Mouse (Mus musculus): ENCODE measurements around the gene Dhx38.

The Dhx38 gene

DNA sequence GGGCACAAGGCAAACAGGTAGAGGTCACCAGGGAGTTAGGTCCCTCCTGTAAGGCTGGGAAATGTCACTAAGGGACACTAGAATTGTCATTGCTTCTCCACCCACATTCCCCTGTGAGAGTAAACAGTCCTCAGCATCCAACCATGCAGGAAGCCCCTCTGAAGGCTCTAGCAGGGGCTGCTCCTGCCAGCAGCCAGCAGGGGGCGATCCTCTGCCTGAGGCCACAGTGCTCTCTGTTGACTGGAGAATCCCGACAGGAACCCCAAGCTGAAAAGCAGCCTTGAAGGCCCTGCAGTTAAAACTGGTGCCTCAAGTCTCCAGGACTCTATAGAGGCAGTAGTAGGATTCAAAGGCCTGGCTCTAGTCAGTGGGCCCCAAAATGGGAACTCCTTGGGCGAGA lies 14.0 kb downstream of the Dhx38 start:
- no peak for DNase-seq (ENCODE audit: low spot score in 2 of 2)

DNA sequence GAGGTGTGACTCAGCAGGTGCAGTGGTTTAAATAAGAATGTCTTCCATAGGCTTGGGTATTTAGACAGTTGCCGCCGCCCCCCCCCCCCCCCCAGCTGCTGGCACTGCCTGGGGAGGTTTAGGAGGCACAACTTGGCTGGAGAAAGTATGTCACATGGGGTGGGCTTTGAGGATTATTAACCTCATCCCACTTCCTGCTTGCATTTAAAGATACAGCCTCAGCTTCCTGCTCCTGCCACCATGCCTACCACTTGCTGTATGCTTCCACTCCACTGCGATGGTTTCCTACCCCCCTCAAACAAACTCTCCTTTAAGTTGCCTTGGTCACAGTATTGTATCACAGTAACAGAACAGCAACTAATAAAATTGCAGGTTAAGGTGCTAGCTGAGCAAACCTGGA lies 21.6 kb downstream of the Dhx38 start:
- no peak for DNase-seq (ENCODE audit: low spot score in 2 of 2)

DNA sequence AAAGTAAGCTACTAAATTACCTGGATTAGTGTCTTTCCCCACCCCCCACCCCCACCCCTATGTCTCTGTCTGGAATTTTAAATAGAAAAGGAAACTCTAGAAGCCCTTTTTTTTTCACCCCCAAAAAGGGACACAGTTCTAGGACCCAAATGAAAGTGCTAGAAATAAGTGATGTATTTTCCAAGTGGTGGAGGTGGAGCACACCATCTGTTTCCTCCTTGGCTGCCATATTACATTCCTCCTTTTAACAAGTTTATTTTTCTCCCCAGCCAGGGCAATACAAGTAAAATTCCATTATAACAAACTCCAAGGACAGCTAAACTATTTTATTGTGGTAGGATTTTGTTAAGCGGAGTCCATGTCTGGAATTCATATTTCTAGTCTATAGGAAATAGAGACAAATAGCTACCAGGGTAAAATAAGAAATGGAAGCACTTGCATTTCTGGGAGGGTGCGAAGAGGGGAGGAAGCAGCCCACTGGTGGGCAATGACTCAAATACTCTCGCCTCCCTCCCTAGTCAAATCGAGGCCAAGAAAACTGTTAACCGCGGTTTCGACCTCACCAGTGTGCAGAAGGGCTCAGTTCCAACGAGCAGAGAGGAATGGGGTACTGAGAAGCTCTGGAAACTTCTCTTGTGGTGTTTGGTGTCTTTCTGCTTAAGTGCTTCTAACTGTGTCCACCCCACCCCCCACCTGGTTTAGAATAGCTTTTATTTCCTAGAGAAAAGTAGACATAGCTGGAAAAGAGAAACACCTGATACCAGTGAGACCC lies 22.7 kb downstream of the Dhx38 start:
- no peak for DNase-seq (ENCODE audit: low spot score in 2 of 2)

DNA sequence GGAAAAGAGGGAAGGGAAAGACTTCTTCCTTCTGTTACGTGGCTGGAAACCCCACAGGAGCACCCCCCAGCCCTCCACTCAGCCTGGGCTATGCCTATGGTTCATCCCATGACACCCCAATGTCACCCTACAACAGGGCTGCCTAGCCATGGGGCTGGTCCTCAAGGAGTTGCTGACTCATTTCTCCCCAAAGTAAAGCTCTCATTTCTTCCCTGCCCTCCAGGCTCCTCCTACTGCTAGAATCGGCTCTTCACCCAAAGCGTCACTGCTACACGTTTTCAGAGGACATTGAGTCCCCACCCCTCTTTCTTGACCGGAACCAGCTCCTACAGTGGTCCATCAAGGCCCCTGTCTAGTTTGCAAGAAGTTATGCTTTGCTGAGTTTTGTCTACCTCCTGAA lies 23.5 kb downstream of the Dhx38 start:
- DNase-seq (ENCODE audit: low spot score in 2 of 2), result no peak

DNA sequence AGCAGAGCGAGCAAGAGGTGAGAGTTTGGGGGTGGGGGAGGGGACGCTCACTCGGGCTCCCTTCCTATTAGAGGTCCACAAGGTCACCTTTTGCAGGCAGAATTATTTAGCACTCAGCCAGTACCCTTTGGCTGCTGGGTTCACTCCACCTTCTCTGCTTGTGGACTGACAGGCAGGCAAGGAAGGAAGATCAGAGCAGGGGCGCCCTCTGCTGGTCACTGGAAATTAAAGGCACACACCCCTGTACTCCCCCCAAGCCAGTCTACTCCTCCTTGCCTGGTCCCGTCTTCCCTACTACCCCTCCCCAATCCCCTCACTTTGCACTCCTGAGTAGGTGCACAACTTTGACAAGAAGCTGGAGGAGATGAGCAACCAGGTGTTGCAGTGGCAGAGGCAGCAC lies 29.0 kb downstream of the Dhx38 start:
- DNase-seq (ENCODE audit: low spot score in 2 of 2), result peak; percentile 59 to 81

DNA sequence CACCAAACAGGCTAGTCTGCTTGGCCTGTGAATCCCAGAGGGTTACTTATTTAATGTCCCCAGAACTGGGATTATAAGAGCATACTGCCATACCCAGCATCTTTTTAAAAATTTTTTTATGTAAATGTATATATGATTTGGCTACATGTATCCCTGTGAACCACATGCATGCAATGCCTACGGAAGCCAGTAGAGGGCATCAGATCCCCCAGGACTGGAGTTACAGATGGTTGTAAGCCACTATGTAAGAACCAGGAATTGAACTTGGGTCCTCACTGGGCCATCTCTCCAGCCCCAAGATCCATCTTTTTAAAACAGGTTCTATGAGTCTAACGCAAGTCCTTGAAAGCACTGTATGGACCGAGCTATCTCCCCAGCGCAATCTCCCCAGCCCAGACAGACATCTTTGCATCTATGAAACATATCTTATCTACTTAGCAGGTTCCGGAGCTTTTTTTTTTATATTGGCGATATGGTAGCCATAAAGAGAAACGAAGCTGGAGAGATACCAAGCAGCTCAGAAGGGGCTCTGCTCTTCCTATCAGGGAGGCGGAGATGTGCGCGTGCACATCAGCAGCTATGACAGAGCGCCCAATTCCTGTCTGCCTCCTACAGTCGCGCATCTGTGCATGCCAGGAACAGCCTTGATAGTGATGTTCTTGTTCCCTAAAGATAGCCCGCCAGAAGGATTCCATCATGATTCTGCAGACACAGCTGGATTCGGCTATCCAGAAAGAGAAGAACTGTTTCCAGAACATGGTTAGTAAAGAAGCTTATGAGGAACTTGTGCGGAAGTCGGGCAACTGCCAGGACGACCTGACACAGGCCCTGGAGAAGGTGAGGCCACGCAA lies 30.3 kb downstream of the Dhx38 start:
- DNase-seq (ENCODE audit: low spot score in 2 of 2), result no peak

DNA sequence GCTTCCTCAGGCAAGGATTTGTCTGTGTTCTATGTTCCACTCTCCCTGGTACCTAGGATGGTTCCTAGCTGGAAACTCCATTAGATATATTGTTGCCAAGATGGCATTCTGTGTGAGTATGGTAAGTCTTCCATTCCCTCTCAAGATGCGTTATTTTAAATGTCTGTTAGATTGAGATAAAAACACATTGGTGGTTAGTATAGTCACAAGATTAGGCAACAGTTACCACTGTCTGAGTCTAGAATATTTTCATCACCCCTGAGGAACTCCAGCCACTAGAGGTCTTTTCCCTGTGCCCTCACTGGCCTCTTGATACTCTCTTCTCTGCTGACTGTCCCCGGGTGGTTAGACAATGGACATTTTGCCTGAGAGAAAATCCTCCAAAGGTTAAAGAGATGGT lies 41.7 kb downstream of the Dhx38 start:
- no peak for DNase-seq (ENCODE audit: low spot score in 2 of 2)

DNA sequence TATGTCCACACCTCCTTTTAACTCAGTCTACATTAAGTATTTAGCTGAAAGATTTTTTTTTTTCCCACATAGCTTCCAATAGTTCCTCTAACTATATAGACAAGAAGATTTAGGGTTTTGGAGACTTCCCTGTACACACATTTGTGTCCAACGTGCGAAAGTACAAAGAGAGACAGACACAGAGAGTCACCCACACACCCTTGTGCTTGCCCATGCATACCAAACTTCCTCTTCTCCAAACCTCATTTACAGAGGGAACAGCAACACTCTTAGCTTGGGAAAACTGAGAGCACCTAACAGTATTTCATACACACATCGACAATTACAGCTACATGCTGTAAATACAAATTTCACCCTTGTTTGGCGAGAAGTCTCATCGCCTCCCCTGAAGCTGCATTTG lies 60.1 kb downstream of the Dhx38 start:
- no peak for DNase-seq (ENCODE audit: low spot score in 2 of 2)

DNA sequence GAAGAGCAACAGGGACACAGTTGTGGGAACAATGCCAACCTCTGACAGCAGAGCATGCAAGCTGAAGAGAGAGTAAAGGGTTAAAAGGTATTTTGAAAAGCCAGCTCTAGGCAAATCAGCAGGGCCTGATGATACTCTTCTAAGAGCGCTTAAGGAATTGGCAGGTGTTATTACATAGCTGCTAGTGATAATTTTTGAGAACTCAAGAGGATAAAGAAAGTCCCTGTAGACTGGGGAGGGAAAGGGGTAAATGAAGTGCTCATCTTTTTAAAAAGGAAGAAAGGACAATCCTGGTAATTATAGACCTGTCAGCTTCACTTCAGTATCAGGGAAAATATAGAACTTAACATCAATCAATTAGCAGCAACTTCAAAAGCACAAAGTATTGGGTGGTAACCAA lies 62.1 kb downstream of the Dhx38 start:
- no peak for DNase-seq (ENCODE audit: low spot score in 2 of 2)

DNA sequence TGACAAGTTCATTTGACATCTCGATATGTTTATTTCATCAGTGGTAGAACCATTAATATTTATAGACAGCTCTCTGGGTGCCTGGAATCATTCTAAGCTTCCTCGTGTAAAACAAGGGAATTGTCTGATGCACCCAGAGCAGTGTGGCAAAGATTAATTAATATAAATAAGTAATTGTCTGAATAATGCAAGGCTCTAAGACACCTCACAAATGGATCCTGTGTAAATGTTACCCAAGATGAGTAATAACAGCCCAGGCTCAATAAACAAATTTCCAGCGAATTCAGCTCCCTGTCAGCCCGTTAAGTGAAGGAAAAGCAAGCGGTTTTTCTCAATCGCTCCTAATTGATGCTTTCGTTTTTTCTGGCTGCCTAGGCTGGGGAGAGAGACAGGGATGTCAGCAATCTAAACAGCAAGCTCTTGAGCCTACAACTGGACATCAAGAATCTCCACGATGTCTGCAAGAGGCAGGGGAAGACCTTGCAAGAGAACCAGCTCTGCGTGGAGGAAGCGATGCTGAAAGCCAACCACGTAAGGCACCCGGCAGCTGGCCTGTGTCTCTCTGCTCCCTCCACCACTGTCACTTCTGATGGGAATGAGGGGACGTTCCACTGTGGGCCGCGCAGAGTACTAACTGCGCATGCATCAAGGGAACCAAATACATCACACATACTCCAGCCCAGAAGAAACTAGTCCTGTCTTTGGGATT lies 66.5 kb downstream of the Dhx38 start:
- DNase-seq (ENCODE audit: low spot score in 2 of 2), result no peak

All from frontal cortex, postnatal 10 days (tissue).